Mouse (Mus musculus) thymus, adult 18-20 months (tissue): ENCODE data around the gene Tnrc6c.

Experiments used
- DNase-seq, 2 experiments: peaks; one replicate each; pipeline ENCODE4 v3.0.0; 2022; ENCODE audit warnings: mixed read lengths in 2 of 2

Tnrc6c gene

GRCm38 (mm10) chr11:117730490-117730838 lies 76.4 kb downstream of the Tnrc6c start:
- no peak for DNase-seq

- DNase-seq = no peak
These were observed 77.4 kb downstream of the Tnrc6c start for GRCm38 (mm10) chr11:117731470-117731869.

- DNase-seq = no peak
These were observed 82.1 kb downstream of the Tnrc6c start for GRCm38 (mm10) chr11:117736037-117736689.

- no peak for DNase-seq
These were observed 84.0 kb downstream of the Tnrc6c start for GRCm38 (mm10) chr11:117738123-117738522.

DNA sequence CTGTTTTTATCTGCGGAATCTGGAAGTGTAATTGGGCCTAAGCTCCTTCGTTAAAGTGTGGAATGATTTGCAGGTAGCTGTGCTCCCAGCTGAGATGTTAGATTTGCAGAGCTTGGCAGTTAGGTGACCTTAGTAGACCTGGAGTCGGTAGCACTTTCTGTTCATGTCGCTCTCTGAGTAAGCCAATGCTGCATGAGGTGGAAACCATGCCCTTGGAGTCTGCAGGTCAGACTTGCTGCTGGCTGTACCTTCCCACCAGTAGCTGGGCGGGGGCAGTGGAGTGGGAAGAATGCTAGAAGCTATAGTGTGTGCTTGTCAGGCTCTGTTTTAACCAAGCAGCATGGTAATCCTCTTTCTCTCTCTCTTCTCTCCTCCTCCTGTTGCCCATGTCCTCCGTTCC lies 87.0 kb downstream of the Tnrc6c start:
- DNase-seq = no peak

- no peak for DNase-seq
These were observed 88.2 kb downstream of the Tnrc6c start for GRCm38 (mm10) chr11:117742243-117742642.

- DNase-seq = no peak
These were observed 88.6 kb downstream of the Tnrc6c start for GRCm38 (mm10) chr11:117742715-117743114.

GRCm38 (mm10) chr11:117743454-117744030 lies 89.5 kb downstream of the Tnrc6c start:
- DNase-seq = no peak

- DNase-seq = no peak
These were observed 94.5 kb downstream of the Tnrc6c start for GRCm38 (mm10) chr11:117748628-117749027.

DNA sequence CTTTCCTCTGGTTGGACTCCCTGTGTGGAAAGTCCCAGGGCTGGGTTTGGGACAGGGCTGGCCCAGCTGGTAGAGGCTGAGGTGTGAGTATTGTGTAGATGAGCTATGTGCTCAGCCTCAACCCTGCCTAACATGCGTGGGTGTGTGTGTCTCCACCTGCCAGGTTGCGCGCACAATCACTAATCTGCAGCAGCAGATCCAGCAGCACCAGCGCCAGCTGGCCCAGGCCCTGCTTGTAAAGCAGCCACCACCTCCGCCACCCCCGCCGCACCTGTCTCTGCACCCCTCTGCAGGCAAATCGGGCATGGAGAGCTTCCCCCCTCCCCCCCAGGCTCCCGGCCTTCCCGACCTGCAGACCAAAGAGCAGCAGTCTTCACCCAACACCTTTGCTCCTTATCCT lies 95.3 kb downstream of the Tnrc6c start:
- DNase-seq = no peak

DNA sequence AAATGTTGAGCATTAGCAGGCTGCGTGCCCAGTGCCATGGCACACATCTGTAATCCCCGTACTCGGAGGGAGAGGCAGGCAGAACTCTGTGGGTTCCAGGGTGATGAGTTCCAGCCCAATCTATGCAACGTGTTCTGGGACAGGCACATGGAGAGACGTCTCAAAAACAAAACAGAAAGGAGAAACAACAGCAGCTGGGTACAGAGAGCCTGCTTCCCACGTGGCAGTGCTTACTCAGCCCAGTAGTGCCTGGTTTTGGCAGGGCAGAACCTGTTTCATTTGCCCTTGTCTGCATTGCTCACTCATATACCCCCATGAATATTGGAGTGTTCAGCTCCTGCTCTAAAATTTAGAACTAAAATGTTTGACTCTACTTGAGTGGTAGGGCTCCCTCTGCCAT lies 97.5 kb downstream of the Tnrc6c start:
- DNase-seq = no peak

- DNase-seq = no peak
These were observed 101.8 kb downstream of the Tnrc6c start for GRCm38 (mm10) chr11:117755891-117756290.

DNA sequence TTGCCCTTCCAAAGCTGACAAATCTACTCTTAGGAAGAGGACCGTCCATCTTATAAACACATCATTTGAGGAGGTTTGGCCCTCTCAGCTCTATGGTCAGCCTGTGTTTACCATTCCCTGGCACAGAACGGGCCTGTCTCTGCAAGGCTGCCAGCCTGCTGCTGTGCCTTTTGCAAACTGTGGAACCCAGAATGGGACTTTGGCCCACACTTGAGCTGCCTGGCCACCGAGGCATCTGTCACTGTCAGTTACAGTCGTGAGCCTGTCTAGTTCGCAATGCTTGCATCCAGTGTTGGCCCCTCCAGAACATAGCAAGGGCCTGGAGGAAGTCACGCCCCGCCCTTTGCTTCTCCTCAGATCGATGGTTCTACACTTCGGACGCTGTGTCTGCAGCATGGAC lies 105.2 kb downstream of the Tnrc6c start:
- no peak for DNase-seq

GRCm38 (mm10) chr11:117760374-117761119 lies 106.5 kb downstream of the Tnrc6c start:
- DNase-seq = no peak

GRCm38 (mm10) chr11:117761801-117762200 lies 107.7 kb downstream of the Tnrc6c start:
- DNase-seq = no peak

DNA sequence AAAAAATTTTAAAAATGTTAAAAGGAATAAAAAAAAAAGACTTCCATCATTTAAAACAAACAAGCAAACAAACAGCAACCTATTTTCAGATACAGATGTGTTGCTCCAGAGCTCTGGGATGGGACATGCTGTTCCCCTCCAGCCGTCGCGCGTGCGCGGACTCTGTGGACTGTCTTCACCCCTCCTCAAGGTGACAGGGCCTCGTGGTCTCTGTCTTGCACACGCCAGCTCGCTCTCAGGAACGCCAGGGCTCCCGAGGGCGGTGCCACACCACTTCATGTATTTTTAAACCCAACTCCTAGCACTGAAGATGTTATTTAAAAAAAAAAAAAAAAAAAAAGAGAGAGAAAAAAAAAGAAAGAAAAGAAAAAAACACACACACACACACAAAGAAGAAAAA lies 108.2 kb downstream of the Tnrc6c start:
- DNase-seq = no peak

- no peak for DNase-seq
These were observed 110.2 kb downstream of the Tnrc6c start for GRCm38 (mm10) chr11:117764319-117764718.

DNA sequence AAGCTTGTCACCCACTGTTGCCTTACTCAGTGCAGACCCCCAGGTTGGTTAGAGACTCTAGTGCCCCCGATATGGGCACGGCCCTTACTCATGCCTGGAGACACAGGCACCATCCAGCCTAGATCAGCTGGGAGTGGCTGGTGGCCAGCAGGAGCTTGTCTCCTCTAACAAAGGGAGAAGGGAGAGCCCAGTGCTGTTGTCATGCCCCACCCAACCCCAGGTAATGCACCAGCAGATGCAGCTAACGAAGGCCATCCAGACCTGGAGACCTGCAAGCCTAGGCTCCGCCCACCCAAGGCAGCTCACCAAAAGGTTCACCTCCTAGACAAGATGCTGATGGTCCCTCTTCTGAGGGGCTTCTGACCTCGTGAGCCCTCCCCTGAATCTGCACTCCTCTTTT lies 111.3 kb downstream of the Tnrc6c start:
- DNase-seq = no peak

DNA sequence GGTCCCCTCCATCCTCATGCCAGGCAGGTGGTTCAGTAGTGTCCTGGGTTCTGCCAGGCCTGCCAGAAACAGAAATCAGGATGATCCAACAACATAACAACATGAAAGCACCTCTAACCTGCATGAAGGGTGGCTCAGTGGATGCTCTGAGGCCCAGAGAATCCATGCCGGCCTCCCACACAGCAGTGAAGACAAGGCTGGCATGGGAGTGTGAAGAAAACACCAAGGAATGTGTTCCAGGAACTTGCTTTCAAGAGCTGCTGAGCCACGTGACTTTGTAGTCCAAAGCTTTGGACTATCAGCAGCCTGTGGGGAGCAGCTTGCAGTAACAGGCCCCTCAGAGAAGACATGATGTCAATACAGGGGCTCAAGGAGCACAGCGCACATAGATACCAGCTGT lies 112.2 kb downstream of the Tnrc6c start:
- no peak for DNase-seq

- DNase-seq = no peak
These were observed 114.9 kb downstream of the Tnrc6c start for GRCm38 (mm10) chr11:117768725-117769682.

DNA sequence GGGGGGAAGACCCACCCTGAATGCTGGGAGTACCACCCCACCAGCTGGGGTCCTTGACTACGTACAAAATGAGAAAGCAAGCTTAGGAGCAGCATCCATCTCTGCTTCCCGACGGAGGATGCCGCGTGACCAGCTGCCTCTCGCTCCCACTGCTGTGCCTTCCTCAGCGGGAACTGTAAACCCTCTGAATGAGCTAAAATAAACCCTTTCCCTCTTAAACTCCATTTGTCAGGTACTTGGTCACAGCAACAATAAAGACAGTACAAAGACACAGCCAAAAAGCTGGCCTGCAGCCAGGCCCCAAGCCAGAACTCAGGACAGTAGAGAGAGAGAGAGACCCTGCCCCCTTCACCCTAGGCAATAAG lies 115.6 kb downstream of the Tnrc6c start:
- DNase-seq = no peak

DNA sequence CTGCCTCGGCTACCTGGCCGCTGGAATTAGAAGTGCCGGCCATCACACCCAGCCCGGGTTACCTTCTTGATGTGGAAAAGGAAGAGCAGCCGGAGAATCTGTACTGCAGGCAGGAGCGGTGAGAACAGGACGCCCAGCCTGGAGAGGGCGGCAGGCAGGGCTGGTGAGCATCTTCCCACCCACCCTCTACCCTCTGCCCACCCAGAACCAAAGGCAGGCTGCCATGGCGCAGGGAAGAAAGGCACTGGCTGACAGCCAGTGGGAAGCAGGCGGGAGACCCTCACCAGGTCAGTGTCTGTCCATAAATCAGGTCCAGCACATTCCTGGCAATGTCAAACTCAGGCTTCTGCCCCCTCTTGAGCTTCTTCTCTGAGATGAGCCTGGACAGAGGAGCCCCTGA lies 116.3 kb downstream of the Tnrc6c start:
- DNase-seq = no peak

- DNase-seq = no peak
These were observed 118.3 kb downstream of the Tnrc6c start for GRCm38 (mm10) chr11:117772352-117772751.
